Mouse (Mus musculus): ENCODE results near the gene Adam11.

Adam11 gene

DNA sequence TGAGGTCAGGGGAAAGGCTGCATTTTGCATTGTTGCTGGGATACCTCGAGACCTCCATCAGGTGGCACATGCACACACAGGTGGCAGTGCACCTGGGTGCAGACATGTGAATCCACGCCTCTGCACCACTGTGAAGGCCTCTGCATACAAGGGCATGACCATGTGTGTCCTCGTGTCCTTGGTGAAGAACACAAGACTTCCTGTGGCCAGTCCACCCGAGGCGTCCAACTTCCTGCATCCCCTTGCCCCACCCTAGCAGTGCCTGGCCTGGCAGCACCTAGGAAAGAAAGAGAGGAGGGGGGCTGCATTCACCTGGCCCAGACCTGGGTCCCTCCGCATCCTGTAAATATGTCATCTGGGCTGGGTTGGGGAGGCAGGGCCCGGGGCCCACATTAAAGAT lies 18.6 kb downstream of the Adam11 start:
- no peak for DNase-seq

DNA sequence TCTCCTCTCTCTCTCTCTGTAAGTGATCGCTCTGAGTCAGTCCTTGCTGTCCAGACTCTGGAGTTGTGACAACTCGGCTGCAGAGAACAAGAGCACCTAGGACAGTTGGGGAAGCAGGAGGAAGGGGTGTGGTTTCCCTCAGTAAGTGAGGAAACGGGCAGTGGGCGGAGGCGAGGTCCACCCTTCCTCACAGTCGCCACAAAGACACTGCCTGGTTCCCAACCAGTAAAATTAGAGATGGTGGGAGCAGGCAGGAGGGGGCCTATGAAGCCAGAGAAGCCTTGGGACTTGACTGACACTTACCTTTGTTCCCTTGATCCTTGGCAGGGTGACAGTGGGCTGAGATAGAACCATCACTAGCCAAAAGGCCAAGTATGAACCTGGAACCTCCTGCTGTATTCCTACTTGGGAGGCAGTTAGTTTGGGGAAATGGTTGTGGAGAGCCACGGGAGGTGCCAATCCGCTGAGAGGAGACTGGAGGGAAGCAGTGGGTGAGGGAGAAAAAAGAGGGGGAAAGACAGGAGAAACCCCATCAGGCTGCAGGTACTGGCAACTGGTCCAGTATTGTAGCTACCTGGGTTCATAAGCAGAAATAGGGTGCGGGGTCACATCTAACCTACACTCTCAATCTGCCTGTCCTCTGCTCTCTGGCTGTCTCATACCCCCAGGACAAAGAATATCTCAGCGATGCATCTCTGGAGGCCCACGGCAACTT lies 19.2 kb downstream of the Adam11 start:
- peak; percentile 69 for DNase-seq

DNA sequence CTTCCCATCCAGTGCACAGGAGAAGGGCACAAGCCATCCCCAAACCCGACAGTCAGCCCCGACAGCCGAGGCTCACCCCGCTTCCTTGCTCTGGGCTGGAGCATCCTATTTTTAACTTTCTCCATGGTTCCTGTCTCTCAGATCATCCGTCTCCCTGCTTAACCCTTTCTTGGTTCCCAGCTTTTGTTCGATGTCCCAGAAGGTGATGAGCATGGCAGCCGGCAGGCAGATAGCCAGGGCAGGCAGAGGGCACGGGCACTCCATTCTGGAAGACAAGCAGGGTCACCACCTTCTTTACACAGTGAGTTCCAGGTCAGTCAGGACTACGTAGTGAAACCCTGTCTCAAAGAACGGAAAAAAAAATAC lies 19.7 kb downstream of the Adam11 start:
- no peak for DNase-seq

DNA sequence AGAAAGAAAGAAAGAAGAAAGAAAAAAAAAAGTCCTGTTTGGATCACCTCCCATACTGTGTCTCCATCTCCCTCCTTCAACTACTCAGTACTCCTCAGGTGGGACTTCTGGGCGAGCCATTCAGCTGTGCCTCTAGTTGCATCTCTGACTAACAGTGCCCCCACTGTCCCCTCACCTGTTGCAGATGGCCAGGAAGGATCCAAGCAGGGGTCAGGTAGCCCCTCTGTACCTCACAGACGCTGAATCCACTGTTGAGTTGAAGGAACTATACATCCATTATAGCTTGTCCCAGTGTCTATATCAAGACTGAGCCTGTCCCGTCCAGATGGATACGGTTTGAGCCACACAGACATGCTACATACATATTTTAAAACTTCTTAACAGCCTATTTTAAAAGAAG lies 20.3 kb downstream of the Adam11 start:
- DNase-seq = no peak

DNA sequence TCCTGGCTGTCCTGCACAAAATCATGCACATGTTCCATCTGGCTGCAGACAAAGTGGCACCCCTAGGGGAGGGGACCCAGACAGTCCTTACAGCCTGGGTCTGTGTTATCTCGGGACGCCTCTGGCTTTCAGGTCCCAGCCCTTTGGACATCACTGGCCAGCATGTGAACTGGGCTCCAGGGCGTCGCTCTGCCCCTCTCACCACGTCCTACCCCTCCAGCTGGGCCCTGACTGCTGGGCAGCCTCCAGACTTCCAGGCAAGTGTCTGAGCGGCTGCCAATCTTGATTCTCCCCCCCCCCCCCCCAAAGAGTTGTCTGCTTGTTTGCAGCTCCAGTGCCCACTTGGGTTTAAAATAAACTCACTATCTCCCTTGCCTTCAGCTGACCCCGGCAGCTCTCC lies 22.2 kb downstream of the Adam11 start:
- DNase-seq = no peak

DNA sequence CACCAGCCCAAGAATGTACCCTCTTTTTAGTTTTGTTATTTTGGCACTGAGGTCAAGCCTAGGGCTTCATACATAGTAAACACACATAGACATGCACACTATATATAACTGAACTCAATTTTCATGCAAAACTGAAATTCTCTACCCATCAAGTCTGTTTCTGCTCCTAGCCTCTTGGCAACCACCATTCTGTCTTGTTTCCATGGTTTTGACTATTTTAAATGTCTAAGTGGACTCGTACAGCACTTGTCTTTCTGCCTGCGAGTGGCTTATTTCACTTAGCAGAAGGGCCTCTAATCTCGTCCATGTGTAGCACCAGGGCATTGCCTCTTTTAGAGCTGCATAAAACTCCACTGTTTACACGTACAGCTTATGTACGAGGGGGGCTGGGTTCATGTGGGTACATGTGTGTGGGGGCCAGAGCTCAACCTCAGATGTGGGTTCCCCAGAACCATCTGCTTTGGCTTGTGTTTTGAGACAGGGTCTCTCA lies 26.5 kb downstream of the Adam11 start:
- DNase-seq = no peak

- no peak for DNase-seq
These were observed 30.6 kb downstream of the Adam11 start for GRCm38 (mm10) chr11:102791682-102792445.

GRCm38 (mm10) chr11:102794157-102794556 lies 32.9 kb downstream of the Adam11 start:
- no peak for DNase-seq

- DNase-seq = no peak
These were observed 42.2 kb downstream of the Adam11 start for GRCm38 (mm10) chr11:102803453-102803852.

DNA sequence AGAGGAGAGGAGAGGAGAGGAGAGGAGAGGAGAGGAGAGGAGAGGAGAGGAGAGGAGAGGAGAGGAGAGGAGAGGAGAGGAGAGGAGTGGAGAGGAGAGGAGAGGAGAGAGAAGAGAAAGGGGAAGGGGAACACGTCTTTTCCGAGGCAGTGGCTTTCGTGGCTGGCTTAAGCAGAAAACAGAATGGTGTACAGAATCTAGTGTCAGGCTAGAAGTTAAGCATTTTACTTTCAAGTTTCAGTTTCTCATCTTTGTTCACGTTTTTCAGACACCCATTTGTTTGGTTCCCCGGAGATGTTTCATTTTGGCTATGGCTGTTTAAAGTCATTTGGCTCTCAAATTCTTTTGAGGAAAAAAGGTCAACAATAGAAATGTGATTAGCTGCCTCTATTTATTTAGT lies 47.0 kb downstream of the Adam11 start:
- no peak for DNase-seq

GRCm38 (mm10) chr11:102810721-102811485 lies 49.7 kb downstream of the Adam11 start:
- no peak for DNase-seq

GRCm38 (mm10) chr11:102814881-102815280 lies 53.6 kb downstream of the Adam11 start:
- no peak for DNase-seq

DNA sequence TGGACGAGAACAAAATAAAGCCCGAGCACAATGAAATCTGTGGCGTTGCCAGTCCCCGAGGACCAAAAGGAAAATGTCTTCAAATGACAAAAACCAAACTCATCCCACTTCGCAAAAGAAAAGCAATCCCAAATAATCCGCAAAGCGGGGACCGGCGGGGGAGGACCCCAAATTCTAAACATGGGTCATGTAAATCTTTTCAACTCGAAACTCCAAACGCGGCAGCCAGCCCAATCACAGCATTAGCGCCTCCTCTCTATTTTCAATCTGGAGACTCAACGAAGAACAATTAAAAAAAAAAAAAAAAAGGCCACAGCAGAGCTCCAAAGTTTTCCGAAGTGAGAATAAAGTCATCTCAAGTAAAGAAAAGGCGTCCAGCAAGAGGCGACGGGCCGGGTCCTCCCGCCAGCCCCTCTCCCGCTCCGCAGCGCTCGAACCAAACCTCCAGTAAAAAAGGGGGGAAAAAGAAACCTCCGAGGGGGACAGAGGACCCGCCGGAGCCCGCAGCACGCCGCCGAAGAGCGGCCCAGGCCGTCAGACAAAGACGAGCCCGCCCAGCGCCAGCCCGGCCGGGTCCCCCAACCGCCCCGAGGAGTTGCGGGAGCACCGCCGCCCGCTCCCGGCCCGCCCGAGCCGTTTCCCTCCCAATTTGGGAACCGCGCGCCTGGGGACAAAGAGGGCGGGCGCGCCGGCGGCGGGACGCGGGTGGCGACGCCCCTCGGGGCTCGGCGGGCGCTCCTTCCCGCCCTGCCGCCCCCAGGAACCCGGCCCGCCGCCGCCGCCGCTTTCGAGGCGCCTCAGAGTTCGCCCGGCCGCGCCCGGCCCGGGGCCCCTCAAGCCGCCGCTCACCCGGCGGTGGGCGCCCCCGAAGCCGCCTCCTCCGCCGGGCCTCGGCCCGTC lies 57.1 kb downstream of the Adam11 start:
- DNase-seq = no peak

- DNase-seq = peak; percentile 26
These were observed 58.0 kb downstream of the Adam11 start, which contains the start of gene Gjc1 for GRCm38 (mm10) chr11:102819021-102819782. TSS of gene Gjc1 (minus strand) at chr11:102819700.

DNA sequence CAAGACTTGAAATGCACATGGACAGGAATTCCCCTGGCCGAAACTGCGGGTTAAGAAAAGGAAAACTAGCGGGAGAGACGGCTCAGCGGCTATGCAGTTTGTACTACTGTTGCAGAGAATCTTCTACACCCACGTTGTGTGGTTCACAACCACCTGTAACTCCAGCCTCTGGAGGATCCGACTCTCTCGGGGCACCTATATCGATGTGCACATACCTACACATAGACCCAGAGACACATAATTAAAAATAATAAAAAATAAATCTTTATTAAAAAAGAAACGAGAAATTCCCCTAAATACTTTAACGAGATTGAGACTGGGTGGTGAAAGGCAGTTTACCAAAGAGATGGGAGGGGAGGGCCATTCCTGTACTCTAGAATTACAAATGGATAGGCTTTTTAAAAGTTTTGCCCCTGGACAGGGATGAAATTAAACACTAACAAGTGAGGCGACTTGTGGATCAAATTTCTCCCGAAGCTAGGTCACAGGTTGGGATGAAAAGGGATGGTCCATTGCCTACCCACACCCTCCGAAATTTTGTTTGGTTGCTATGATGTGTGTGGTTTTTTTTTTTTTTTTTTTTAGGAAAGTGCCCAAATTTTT lies 58.6 kb downstream of the Adam11 start:
- no peak for DNase-seq

DNA sequence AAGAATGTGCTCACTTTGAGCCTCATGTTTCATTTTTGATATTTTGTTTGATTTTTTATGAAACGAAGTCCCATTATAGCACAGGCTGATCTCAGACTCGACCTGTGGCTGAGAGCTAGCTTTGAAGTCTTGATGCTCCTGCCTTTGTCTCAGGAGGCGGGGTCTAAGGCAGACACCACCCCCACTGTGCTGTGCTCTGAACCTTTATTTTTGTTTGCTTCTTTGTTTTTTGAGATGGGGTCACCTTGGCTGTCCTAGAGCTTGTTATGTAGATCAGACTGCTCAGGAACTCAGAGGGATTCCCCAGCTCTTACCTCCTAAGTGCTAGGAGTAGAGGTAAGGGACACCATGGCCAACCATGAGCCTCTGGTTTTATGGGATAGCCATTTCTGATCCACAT lies 59.2 kb downstream of the Adam11 start:
- no peak for DNase-seq

- DNase-seq = no peak
These were observed 60.0 kb downstream of the Adam11 start for GRCm38 (mm10) chr11:102821231-102821630.

DNA sequence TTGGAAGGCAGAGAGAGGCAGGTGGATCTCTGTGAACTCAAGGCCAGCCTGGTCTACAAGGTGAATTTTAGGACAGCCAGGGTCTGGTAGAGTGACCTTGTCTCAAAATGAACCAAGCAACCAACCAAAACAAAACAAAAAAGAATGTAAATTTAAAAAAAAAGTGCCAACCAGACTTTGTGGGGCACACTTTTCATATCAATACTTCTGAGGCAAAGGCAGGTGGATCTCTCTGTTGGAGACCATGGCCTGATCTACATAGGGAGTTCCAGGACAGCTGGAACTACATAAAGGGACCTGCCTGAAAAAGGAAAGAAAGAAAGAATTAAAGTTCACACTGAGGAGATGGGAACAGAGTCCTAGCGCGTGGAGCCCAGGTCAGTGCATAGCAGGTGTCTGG lies 65.2 kb downstream of the Adam11 start:
- no peak for DNase-seq

DNA sequence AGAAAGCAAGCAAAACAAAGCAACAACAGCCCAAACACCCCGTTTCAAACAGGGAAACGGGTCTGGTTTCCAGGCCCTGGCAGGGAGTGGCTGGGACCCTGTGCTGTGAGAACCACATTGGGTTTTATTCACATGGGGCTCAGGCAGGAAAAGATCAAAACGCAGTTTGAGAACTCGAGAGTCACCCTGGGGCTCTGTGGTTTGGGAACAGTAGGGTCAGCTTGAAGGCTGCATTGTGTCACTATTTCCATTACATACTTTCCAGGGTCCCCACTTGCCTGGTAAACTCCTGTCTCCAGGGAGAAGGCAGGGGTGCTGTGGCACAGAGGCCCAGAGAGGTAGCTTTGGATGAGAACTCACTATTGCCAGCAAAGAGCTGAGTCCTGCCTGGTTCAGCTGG lies 65.9 kb downstream of the Adam11 start:
- no peak for DNase-seq
